Mouse (Mus musculus) megakaryocyte progenitor cell, adult 5-6 weeks (primary cell): ENCODE measurements around the gene Ccnf. TPM values are rescaled to one million over a fixed set of nuclear protein-coding genes. Genes with fewer than 3 reads are reported as not detected.
A peak's percentile ranks its signal among the peaks of the same experiment; 100 is the strongest.

ENCODE experiments used
- ATAC-seq: replicated peaks from 2 replicates; pipeline ENCODE4 v1.8.0; 2016; ENCODE audit warnings: mild to moderate bottlenecking, moderate TSS enrichment, inconsistent platforms; ENCODE audit not compliant: poor library complexity
- total RNA-seq, 2 experiments: library from RNA; stranded (forward) in 1 of 2; stranded (reverse) in 1 of 2; fragments of 157-497, 149-512 nt in 1 of 2; fragments of 200-1000 nt in 1 of 2; gene quantifications; 2 replicates each; pipeline versions ENCODE4 v1.2.3 to v1.2.4; 2015 to 2017

Ccnf gene
- total RNA-seq, 2 experiments from 2014 or later: 22.7 to 27.4 TPM

- peak; percentile 94 for ATAC-seq
These were observed 25.4 kb downstream of the Ccnf start for GRCm38 (mm10) chr17:24225851-24226250.

DNA sequence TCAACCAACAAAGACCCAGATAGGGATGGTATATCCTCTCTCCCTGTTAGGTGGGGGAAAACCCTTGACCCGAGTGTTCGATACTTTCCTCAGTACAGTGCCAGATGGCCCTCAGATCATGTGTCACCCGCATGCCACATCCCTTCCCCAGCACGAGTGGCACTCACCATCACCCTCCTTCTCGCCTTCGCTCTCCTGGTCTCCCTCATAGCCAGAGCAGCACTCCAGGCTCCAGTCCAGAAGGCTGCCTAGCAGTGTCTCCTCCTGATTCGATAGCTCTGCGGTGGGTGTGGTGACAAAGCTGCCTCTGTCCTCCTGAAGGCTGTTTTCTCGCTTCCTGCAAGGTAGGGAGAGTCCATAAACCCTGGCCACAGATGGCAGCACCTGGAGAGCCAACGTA, 26.5 kb downstream of the Ccnf start:
- ATAC-seq: no peak

DNA sequence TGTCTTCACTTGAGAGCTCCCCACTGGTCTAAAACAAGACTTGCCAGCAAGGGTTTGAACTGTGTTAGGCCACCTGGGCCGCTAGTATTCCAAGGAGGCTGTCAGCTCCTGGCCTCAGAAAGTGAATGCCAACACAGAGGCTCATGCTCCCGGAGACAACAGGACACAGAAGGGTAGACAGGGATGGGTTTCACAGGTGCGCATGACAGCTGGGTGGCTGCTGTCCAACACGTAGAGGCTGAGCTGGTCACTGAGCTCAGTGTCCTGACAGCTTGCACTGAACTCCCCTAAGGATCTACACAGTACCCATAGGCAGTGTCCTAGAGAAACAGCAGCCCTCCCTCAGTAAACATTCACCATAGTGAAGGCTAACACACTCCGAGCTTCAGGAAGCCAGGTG, 27.8 kb downstream of the Ccnf start:
- no peak for ATAC-seq

DNA sequence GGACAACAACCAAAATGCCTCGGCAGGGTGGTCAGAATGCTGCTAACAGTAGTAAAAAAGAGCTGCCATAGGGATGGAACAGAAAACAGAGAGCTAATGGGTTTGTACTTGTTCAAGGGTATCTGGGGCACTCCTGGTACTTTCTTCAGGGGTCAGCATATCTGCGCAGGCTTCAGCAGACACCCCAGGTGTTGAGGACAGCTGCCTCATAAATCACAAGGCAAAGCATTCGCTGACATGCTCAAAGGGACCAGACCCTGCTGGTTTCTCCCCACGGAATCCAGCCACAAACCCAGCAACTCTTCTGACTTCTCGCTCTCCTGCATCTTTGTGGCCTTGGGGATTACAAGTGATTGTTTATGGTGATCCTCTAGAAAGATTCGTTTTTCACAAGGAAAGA, 28.6 kb downstream of the Ccnf start:
- no peak for ATAC-seq

- peak; percentile 95 for ATAC-seq
These were observed 30.6 kb downstream of the Ccnf start, which contains the start of gene Tedc2 for GRCm38 (mm10) chr17:24220435-24221411. Gene Tedc2, minus strand, starts transcription at chr17:24220851.

DNA sequence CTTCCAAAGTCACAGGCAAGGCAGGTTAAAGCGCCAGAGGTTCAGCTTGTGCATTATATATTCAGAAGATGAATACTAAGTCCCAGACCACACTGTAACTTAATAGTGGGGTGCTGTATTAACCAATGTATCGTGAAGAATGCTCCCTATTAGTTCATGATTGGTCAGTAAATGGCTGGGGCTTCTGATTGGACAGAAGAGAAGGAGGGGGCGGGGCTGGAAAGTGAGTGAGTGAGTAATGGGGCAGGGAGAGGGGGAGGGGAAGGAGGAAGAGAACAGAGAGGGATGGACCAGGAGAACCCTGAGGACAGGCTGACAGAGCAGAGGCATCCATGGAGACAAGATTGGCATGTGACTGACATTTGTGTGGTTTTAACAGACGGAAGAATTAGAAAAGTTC, 34.4 kb downstream of the Ccnf start:
- no peak for ATAC-seq

DNA sequence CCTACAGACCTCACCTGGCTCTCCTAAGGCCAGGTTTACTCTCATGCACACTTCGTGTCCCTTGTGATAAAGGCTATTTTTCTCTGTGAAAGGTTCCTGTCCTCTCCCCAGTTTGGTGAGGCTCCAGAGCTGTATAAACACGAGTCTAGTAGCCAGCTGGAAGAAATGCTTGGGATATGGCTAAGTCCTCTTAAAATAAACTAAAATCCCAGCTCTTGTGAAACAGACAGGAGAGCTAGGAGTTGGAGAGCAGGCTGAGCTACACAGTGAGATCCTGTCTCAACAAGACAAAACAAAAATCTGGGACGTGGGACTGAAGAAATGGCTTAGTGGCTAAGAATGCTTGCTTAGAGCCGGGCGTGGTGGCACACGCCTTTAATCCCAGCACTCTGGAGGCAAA, 38.1 kb downstream of the Ccnf start:
- no peak for ATAC-seq

DNA sequence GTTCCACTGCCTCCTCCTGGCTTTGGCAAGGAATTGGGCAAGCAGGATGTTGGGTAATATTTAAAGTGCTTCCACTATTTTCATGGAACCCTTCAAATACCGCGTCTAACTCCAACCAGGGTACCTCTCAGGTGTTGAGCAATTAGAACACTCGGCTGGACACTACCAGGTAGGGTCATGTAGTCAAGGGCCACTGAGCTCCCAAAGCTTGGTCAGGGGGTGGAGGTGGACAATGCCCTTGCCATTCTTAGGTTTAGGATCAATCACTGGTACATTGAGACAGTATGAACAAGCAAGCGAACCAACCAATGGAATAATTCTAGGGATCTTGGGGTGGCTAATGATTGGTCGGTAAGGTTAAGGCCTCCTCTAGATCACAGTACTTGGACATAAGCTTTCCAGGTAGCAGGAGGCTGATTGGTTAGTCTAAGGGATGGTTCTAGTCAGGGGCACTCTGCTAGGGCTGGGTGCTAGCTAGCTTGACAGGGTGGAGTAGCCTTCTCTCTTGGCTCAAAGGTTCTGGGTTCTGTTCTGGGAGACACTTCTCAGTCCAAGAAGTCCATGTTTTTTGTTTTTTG, 38.8 kb downstream of the Ccnf start:
- no peak for ATAC-seq

DNA sequence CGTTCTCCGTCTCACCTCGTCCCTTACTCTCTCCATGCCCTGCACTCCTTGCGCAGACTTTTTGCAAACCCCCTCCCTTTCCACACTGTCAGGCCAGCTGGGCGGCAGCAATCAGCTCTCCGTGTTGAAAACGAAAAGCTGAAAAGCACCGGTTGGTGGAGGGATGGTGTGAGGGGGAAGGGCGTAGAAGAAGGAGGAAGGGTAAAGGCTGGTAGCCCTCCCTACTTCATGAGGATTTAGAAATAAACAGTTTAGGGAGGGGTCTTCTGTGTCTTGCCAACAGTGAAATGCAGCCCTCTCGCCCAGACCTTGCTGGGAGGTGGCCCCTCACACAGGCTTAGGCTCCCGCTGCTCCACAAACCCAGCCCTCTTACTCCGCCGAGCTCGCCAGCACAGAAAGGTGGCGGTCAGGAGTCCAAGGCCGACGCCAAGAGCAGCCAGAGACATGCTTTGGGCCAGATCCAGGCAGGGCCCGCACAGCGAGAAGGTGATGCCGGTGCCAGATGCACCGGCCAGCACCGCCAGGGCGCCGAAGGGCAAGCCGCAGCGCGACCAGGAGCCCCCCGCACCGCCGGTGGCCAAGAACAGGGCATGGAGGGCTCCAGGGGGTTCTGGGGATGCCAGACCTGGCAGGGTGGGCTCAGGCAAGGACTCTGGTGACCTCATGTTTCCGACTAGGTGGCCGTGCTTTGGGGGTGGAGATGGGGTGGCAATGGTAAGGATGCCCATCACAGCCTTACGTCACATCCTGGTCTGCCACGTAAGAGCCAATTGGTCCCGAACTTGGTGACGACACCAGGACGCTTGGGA, 39.4 kb downstream of the Ccnf start:
- ATAC-seq: peak; percentile 55

GRCm38 (mm10) chr17:24210591-24210990, 40.7 kb downstream of the Ccnf start:
- no peak for ATAC-seq

GRCm38 (mm10) chr17:24209916-24210240, 41.4 kb downstream of the Ccnf start:
- ATAC-seq: no peak

DNA sequence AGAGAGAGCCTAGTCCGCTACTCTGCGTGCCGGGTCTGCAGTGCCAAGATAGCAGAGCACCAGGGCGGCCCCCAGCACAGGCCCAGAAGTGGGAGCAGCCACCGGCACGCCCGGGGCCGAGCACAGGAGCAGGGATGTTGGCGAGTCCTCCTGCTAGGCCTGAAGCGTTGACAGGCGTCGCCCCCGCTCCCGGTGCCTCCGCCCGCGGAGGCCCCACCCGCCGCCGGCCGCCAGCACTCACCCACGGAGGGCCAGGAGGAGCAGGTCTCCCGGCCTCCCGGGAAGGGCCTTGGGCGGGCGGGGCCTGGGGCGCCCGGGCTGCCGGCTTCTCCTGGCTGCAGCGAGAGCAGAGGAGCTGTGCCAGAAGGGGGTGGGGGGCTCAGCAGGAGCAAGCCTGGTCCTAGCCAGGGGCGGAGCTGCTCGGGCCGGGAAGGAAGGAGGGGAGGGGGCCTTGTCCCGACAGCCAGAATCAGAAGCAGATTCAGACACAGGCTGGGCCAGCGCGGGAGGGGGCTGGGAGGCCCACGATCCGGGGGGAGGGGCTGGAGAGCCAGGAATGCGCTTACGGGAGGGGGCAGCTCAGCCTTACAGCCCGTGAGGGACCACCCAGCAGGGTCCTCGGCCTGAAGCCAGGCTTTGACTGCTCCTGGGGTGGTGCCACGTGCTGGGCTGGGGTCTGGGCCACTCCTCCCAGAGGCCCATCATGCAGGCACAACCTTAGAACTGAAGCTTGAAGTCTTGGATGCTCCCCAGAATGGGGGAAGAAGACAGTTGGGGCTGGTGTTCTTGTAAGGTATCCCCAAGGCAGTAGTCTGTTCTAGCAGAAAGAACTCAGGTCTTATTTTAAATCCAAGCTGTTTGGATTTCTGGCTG, 42.0 kb downstream of the Ccnf start, which contains the start of gene Ntn3:
TSS of gene Ntn3 (minus strand) at position 489 of the 873 bp plus-strand sequence.
- ATAC-seq: peak; percentile 58

DNA sequence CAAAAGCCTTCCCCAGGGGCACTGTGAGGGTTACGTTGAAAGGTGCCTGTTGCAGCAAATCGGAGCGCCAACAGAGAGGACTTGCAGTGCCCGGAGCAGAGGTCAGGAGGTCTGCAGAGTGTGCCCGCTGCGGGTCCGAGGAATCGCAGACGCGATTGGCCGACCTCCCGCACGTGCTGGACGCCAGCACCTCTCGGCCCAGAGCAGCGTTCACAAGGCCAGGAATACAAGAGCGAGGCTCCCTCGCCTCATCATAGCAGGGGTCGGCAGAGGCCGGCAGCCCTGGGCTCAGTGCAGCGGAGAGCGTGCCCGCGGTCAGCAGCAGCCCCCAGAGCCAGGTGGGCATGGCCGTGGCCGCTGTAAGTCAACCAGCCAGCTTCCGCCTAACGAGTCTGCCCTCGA, 42.6 kb downstream of the Ccnf start:
- no peak for ATAC-seq

DNA sequence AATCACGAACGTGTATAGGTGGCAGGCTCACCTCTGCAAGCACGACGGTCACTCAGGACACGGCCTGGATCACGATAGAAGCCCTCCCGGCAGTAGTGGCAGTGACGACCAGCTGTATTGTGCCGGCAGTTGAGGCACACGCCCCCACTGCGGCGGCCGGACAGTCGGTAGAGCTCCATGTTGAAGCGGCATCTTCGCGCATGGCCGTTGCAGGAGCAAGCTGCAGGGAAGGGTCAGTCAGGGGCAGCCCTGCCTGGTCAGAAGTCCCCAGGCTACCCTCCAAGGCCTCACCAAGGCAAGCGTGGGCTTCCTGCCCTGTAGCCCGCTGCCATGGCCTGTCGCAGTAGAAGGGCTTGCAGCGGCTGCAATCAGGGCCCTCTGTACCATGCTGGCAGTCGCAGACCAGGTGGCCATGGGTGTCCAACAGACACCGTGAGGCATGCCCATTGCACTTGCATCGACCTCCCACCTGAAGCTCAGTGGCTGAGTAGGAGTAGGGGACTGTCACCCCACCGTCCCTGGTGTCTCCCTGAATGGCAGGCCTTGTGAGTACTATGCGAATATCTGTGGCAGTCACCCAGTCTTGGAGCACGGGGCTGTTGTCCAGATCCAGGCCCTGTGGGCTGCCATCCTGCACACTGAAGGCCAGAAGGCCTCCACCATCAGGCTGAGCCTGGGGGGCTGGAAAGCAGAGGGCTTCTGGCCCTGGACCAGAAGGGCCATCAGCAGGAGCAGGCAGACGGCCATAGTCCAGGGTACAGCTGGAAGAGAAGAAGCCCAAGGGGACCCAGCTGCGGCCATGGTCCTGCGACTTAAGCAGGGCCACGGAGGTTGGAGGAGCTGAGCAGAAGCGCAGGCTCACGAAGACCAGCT, 43.3 kb downstream of the Ccnf start:
- no peak for ATAC-seq

- peak; percentile 26 for ATAC-seq
These were observed 44.6 kb downstream of the Ccnf start for GRCm38 (mm10) chr17:24206451-24207351.

- peak; percentile 3 for ATAC-seq
These were observed 45.3 kb downstream of the Ccnf start for GRCm38 (mm10) chr17:24205908-24206361.

- peak; percentile 34 for ATAC-seq
These were observed 45.9 kb downstream of the Ccnf start, which contains the start of gene Tbc1d24 for GRCm38 (mm10) chr17:24205284-24205888. Gene Tbc1d24, minus strand, starts transcription at chr17:24205562.

DNA sequence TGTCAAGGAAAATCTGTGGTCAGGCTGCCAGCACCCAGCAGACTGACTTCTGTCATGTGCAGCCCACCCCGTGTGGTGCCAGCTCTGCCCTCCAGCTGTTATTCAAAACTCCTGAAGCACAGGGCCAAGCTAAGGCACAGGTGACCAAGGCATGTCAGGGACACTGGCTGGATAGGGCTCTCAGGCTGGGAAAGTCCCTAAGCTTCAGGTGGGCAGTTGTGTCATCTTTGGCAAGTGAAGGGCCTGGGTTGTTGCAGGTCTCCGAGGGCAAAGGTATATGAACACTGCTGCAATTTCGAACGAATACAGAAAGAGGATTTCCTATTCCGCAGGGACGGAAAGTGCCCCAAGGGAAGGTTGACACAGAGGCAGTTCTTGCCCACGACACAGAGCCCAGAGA, 46.4 kb downstream of the Ccnf start:
- ATAC-seq: no peak
